Comparison of ENCODE assay signal across 8 mouse cellular contexts in the genomic region with DNA sequence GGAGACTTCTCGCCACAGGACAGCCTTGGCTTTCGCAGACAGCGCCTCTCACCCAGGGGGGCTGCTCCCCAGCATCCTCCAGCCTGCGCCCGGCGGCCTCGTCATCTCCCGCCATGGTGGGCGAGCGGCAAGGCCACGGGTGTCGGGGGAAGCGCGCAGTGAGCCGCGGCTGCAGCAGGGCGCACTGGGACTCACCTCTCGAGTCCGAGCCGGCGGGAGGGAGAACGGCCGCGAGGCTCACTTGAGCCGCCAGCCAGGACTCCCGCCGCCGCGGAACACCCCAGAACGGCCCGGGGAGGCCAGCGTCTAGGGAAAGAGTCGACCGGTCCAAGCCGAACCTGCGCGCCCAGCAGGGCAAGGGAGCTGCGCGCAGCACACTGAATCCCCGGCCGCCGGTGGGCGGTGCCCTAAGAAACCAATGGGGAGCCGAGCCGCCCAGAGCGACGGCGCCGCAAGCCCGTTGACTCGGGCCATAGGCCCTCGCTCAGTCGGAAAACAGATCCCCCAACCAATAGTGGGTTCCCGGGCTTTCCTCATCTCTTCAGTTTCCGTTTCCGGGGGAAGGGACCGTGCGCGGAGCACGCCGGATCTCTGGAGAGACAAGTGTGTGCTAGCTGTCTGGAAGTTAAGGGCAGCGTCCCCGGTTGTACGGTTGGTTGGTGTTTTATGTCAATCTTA. TPM values are rescaled to one million over a fixed set of nuclear protein-coding genes. Genes with fewer than 3 reads are reported as not detected.
DNase-seq lines count a peak whose midpoint lies in the region; ATAC-seq and TF ChIP-seq lines count a peak whose summit lies in the region.

A gene (minus strand): TSS at position 533 of the 678 bp plus-strand sequence.

- H3K36me3 ChIP-seq in forebrain, embryonic 10.5 days (replicated peaks): peaks cover 48% of the 10 kb centered on the region
- peaks cover 27% of the 10 kb centered on the region for H3K36me3 ChIP-seq in heart, embryonic 15.5 days
- H3K36me3 ChIP-seq in liver, embryonic 14.5 days (replicated peaks; ENCODE audit: control insufficient read depth, insufficient read depth, low read depth): peaks cover 14% of the 10 kb centered on the region
- peaks cover 5% of the 10 kb centered on the region; the same call in 1 of the 2 replicates for H3K36me3 ChIP-seq in neural tube, embryonic 11.5 days (ENCODE audit: control insufficient read depth, insufficient read depth, low read length)
- peaks cover 3% of the 10 kb centered on the region; the same call in 1 of the 2 replicates for H3K36me3 ChIP-seq in stomach, postnatal 0 days (ENCODE audit: control insufficient read depth, insufficient read depth, low read length)

- H3K27ac ChIP-seq in forebrain, embryonic 10.5 days: peak within 1 kb of the TSS; percentile 94
- peak within 1 kb of the TSS; percentile 90 for H3K27ac ChIP-seq in heart, embryonic 15.5 days
- H3K27ac ChIP-seq in liver, embryonic 14.5 days: peak within 1 kb of the TSS; percentile 85
- H3K27ac ChIP-seq in neural tube, embryonic 11.5 days (ENCODE audit: low read depth, low read length): no peak within 1 kb of the TSS
- H3K27ac ChIP-seq in stomach, postnatal 0 days (replicated peaks): peak within 1 kb of the TSS; percentile 88

- no peaks in the 10 kb centered on the region for H3K27me3 ChIP-seq in forebrain, embryonic 10.5 days (ENCODE audit: poor library complexity, severe bottlenecking)
- H3K27me3 ChIP-seq in heart, embryonic 15.5 days: no peaks in the 10 kb centered on the region
- H3K27me3 ChIP-seq in liver, embryonic 14.5 days (ENCODE audit: control insufficient read depth, insufficient read depth, low read length): no peaks in the 10 kb centered on the region
- no peaks in the 10 kb centered on the region for H3K27me3 ChIP-seq in neural tube, embryonic 11.5 days (ENCODE audit: control insufficient read depth, insufficient read depth, low read length)
- H3K27me3 ChIP-seq in stomach, postnatal 0 days (ENCODE audit: control insufficient read depth, insufficient read depth, low read length): no peaks in the 10 kb centered on the region

- H3K4me2 ChIP-seq in heart, embryonic 15.5 days: peak within 1 kb of the TSS; percentile 88
- peak within 1 kb of the TSS; percentile 79 for H3K4me2 ChIP-seq in liver, embryonic 14.5 days (ENCODE audit: low read depth)
- peak within 1 kb of the TSS; percentile 73 for H3K4me2 ChIP-seq in neural tube, embryonic 11.5 days (ENCODE audit: low read depth)
- peak within 1 kb of the TSS; percentile 87 for H3K4me2 ChIP-seq in stomach, postnatal 0 days (replicated peaks; ENCODE audit: low read depth)

- H3K9me3 ChIP-seq in forebrain, embryonic 10.5 days: peaks cover 40% of the 10 kb centered on the region
- H3K9me3 ChIP-seq in heart, embryonic 15.5 days (replicated peaks): peaks cover 23% of the 10 kb centered on the region
- peaks cover 17% of the 10 kb centered on the region for H3K9me3 ChIP-seq in liver, embryonic 14.5 days (ENCODE audit: control insufficient read depth, low read length)
- peaks cover 7% of the 10 kb centered on the region; the same call in 1 of the 2 replicates for H3K9me3 ChIP-seq in neural tube, embryonic 11.5 days (ENCODE audit: control insufficient read depth, low read length)
- peaks cover 12% of the 10 kb centered on the region for H3K9me3 ChIP-seq in stomach, postnatal 0 days (ENCODE audit: control insufficient read depth, low read length)

- H3K4me1 ChIP-seq in forebrain, embryonic 10.5 days: peaks cover 15% of the 10 kb centered on the region
- peaks cover 14% of the 10 kb centered on the region for H3K4me1 ChIP-seq in heart, embryonic 15.5 days (replicated peaks)
- H3K4me1 ChIP-seq in liver, embryonic 14.5 days (replicated peaks; ENCODE audit: control insufficient read depth in 2 of 2, insufficient read depth in 2 of 2, low read length in 1 of 2): peaks cover 6 to 15% of the 10 kb centered on the region in 2 experiments
- peaks cover 11% of the 10 kb centered on the region for H3K4me1 ChIP-seq in neural tube, embryonic 11.5 days (ENCODE audit: control insufficient read depth, insufficient read depth, low read length)
- H3K4me1 ChIP-seq in stomach, postnatal 0 days (replicated peaks; ENCODE audit: control insufficient read depth, insufficient read depth): peaks cover 9% of the 10 kb centered on the region; the same call in 1 of the 2 replicates

- peak within 1 kb of the TSS; percentile 94 for H3K9ac ChIP-seq in heart, embryonic 15.5 days
- H3K9ac ChIP-seq in liver, embryonic 14.5 days (replicated peaks): peak within 1 kb of the TSS; percentile 96
- peak within 1 kb of the TSS; percentile 86 for H3K9ac ChIP-seq in neural tube, embryonic 11.5 days (ENCODE audit: low read length)
- H3K9ac ChIP-seq in stomach, postnatal 0 days (ENCODE audit: low read length): peak within 1 kb of the TSS; percentile 90

- H3K4me3 ChIP-seq in forebrain, embryonic 10.5 days: peak within 1 kb of the TSS; percentile 99
- H3K4me3 ChIP-seq in heart, embryonic 15.5 days: peak within 1 kb of the TSS; percentile 98
- peak within 1 kb of the TSS; percentile 88 to 97 for H3K4me3 ChIP-seq in liver, embryonic 14.5 days (ENCODE audit: insufficient read depth in 1 of 2, low read depth in 2 of 2, low read length in 2 of 2)
- peak within 1 kb of the TSS; percentile 78 for H3K4me3 ChIP-seq in neural tube, embryonic 11.5 days (ENCODE audit: low read depth, low read length)
- H3K4me3 ChIP-seq in stomach, postnatal 0 days (ENCODE audit: low read depth, low read length): peak within 1 kb of the TSS; percentile 91

- DNase-seq in CD8-positive naive resting alpha-beta T cell, adult 2 months (ENCODE audit: low read depth in 2 of 2, low spot score in 2 of 2): peak; percentile 85 to 86
- peak; percentile 78 for DNase-seq in c-Kit-positive CD71-negative TER-119-negative erythroid progenitor cells, embryonic 14.5 days (ENCODE audit: low read depth)
- DNase-seq in forebrain, embryonic 10.5 days (ENCODE audit: extremely low spot score, low spot score): peak; percentile 88
- DNase-seq in kidney, postnatal 25 days: peak; percentile 91 to 97
- DNase-seq in liver, embryonic 14.5 days (ENCODE audit: low read depth in 3 of 3, low spot score in 3 of 3): peak; percentile 88 to 91 (median 90)
- peak; percentile 95 for DNase-seq in neural tube, embryonic 11.5 days (ENCODE audit: low spot score)
- DNase-seq in stomach, postnatal 0 days (ENCODE audit: low spot score): peak; percentile 93

- TF ChIP-seq EP300 in liver, embryonic 14.5 days (IDR thresholded peaks at IDR 0.05; ENCODE audit: low read depth): no peak; the same call in 1 of the 2 replicates
- peak; percentile 70 for TF ChIP-seq EP300 in stomach, postnatal 0 days (optimal IDR thresholded peaks at IDR 0.05)

- TF ChIP-seq CTCF in liver, embryonic 14.5 days (IDR thresholded peaks at IDR 0.05; ENCODE audit: low read depth): no peak
- TF ChIP-seq CTCF in stomach, postnatal 0 days (IDR thresholded peaks at IDR 0.05; ENCODE audit: low read depth): no peak

- WGBS in forebrain, embryonic 10.5 days: under 1% methylated on average over 56 of the region's 64 CpGs
- WGBS in heart, embryonic 15.5 days: under 1% methylated on average over 64 of the region's 64 CpGs
- under 1% methylated on average over 64 of the region's 64 CpGs for WGBS in liver, embryonic 14.5 days (ENCODE audit: insufficient replicate concordance)
- WGBS in neural tube, embryonic 11.5 days: under 1% methylated on average over 64 of the region's 64 CpGs
- WGBS in stomach, postnatal 0 days: under 1% methylated on average over 57 of the region's 64 CpGs

- ATAC-seq in heart, embryonic 15.5 days (replicated peaks; ENCODE audit: insufficient number of reproducible peaks, insufficient read depth, low FRiP score, low read depth): peak; percentile 99
- ATAC-seq in liver, embryonic 14.5 days (ENCODE audit: insufficient read depth): peak; percentile 94
- peak; percentile 100 for ATAC-seq in neural tube, embryonic 11.5 days (ENCODE audit: insufficient read depth, low FRiP score, low TSS enrichment)
- peak; percentile 100 for ATAC-seq in stomach, postnatal 0 days (ENCODE audit: low FRiP score, low TSS enrichment)

RNA-seq across cellular contexts. Expression of the gene that starts here (rescaled TPM):
- 55.4 and 56.6 TPM in 2 replicates for polyA plus RNA-seq in forebrain, embryonic 10.5 days (2016; fragmentation: Nextera tagmentation; extraction: Ambion mirVana)
- 14.3 and 16.6 TPM in 2 replicates for polyA plus RNA-seq in heart, embryonic 15.5 days (2015; fragmentation: Nextera tagmentation; extraction: Ambion mirVana)
- 17.7 and 21.2 TPM in 2 replicates for polyA plus RNA-seq in liver, embryonic 14.5 days (2012; rRNA removed)
- 39.0 and 40.0 TPM in 2 replicates for polyA plus RNA-seq in liver, embryonic 14.5 days (2014; fragmentation: Nextera tagmentation; extraction: Ambion mirVana)
- 41.9 and 49.0 TPM in 2 replicates for polyA plus RNA-seq in neural tube, embryonic 11.5 days (2014; fragmentation: Nextera tagmentation; extraction: Ambion mirVana)
- 10.6 and 11.6 TPM in 2 replicates for polyA plus RNA-seq in stomach, postnatal 0 days (2015; fragmentation: Nextera tagmentation; extraction: Ambion mirVana)
